Mouse (Mus musculus) liver, postnatal 0 days (tissue): ENCODE measurements around the gene Tmem51. TPM values are rescaled to one million over a fixed set of nuclear protein-coding genes. Genes with fewer than 3 reads are reported as not detected.

Experiments used
- ATAC-seq: fragments of 200-750 bp; cut with Nextera tagmentation; 2 replicates; pipeline ENCODE4 v1.8.0; 2017; ENCODE audit warnings: mild to moderate bottlenecking, moderate library complexity
- DNase-seq: peaks from one replicate; pipeline ENCODE4 v3.0.0-alpha.2; 2016
- H3K27ac ChIP-seq: fragments of 300-500 bp; sonication (generic); 2 replicates; pipeline ENCODE4 v1.5.1; 2014; ENCODE audit warnings: antibody characterized with exemption, moderate library complexity, mild to moderate bottlenecking, low read depth
- H3K27me3 ChIP-seq: fragments of 300-500 bp; sonication (generic); 2 replicates; pipeline ENCODE4 v1.6.1; 2014; ENCODE audit warnings: low read length, control low read depth, mixed read lengths; ENCODE audit not compliant: insufficient read depth
- H3K36me3 ChIP-seq: fragments of 300-500 bp; sonication (generic); replicated peaks from 2 replicates; pipeline ENCODE4 v1.6.1; 2014; ENCODE audit warnings: mild to moderate bottlenecking, control low read depth, low read length, moderate library complexity, mixed read lengths; ENCODE audit not compliant: insufficient read depth
- H3K4me1 ChIP-seq: fragments of 300-500 bp; sonication (generic); 2 replicates; pipeline ENCODE4 v1.6.1; 2014; ENCODE audit warnings: antibody characterized with exemption, mild to moderate bottlenecking, control low read depth; ENCODE audit not compliant: insufficient read depth
- H3K4me2 ChIP-seq: fragments of 300-500 bp; sonication (generic); 2 replicates; pipeline ENCODE4 v1.6.1; 2014; ENCODE audit warnings: low read depth, mild to moderate bottlenecking, low read length, moderate library complexity, mixed read lengths
- H3K4me3 ChIP-seq: fragments of 300-500 bp; sonication (generic); 2 replicates; pipeline ENCODE4 v1.5.1; 2014; ENCODE audit warnings: low read depth, low read length
- H3K9ac ChIP-seq: fragments of 300-500 bp; sonication (generic); replicated peaks from 2 replicates; pipeline ENCODE4 v1.6.1; 2014; ENCODE audit warnings: mild to moderate bottlenecking, moderate library complexity
- H3K9me3 ChIP-seq: fragments of 300-500 bp; sonication (generic); 2 replicates; pipeline ENCODE4 v1.6.1; 2016; ENCODE audit warnings: mild to moderate bottlenecking, control low read depth, low read length, mixed read lengths
- CTCF ChIP-seq: sonication (generic); IDR thresholded peaks from 2 replicates; pipeline ENCODE4 v1.5.1; 2016; ENCODE audit warnings: antibody characterized with exemption, low read depth
- EP300 ChIP-seq: IDR thresholded peaks from 2 replicates; pipeline ENCODE4 v1.6.1; 2016; ENCODE audit warnings: antibody characterized with exemption, low read depth, mild to moderate bottlenecking
- WGBS: fragments of 180-500 bp; shearing (Covaris S2); extraction: QIAGEN DNeasy Blood & Tissue Kit; methylation state at CpG from one replicate; pipeline ENCODE4 v1.1.7; 2014; ENCODE audit not compliant: insufficient replicate concordance; 5-methylcytosine and 5-hydroxymethylcytosine counted together
- polyA plus RNA-seq: library from polyadenylated mRNA; unstranded; fragments of >200 nt; fragmentation: Nextera tagmentation; extraction: Ambion mirVana; gene quantifications from 2 replicates; pipeline ENCODE4 v1.2.1, GENCODE M21; 2015

The Tmem51 gene
- polyA plus RNA-seq, 1 experiment from 2014 or later: 13.7 TPM

DNA sequence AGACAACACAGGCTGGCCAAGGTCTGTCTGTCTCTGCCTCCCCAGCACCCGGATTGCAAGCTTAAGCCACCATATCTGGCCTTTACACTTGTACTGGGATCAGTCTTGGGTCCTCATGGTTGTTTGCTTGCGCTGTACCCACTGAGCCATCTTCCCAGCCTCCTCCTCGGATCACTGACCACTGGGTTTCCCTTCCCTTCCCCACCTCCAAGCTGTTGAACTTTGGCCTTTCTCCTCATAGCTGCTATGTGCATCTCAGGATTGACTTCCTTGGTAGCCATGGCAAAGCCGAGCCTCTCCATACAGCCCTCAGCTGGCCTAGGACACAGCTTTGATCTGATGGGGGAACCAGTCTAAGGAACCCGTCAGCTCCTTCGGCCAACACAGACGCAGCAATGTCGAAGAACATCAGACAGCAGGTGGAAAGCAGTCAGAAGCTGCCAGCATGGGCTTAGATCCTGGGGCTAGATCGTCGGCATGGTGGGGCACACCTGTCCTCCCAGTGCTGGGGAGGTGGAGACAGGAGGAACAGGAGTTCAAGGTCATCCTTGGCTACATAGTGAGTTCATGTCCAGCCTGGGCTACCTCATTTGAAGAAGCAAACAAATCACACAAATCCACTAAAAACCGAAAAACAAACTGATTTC, 19.4 kb downstream of the Tmem51 start:
- TF ChIP-seq CTCF (no peak), EP300 (no peak)
- H3K4me2 ChIP-seq: no peak overlapping the region
- no peaks in the 10 kb centered on the region for H3K27me3 ChIP-seq
- H3K4me3 ChIP-seq: no peak overlapping the region
- peaks cover 46% of the 10 kb centered on the region for H3K4me1 ChIP-seq
- DNase-seq: no peak
- H3K27ac ChIP-seq: peak overlapping the region; percentile 44; the same call in 1 of the 2 replicates
- ATAC-seq: no peak
- no peaks in the 10 kb centered on the region for H3K36me3 ChIP-seq
- no peaks in the 10 kb centered on the region for H3K9me3 ChIP-seq
- H3K9ac ChIP-seq: no peak overlapping the region
- WGBS: 81% methylated on average over 11 of the region's 11 CpGs

DNA sequence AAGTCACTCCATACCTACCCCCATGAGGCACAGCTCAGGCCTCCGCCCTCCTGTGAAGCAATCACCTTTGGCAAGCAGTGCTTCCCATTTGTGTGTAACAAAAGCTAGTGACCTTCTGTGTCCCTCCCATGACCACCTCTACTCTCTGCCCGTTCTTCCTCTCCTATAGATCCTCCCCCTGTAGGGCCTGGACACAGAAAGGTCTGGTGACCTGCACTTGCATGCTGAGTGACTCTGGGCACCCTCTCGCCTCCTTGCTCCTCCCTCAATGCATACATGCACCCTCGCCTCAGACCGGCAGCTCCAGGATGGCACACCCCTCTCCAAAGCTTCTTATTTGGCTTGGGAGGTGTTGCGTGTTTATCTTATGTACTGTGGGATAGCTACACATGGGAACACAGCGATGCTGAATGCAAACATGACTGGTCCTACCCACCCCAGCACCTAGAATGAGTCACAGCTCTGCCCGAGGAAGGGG, 21.0 kb downstream of the Tmem51 start:
- DNase-seq (peak; percentile 77), ATAC-seq (peak; percentile 91)
- H3K27me3 ChIP-seq: no peaks in the 10 kb centered on the region
- no peaks in the 10 kb centered on the region for H3K36me3 ChIP-seq
- TF ChIP-seq EP300 (no peak), CTCF (no peak)
- H3K9ac ChIP-seq: no peak overlapping the region
- peak overlapping the region; percentile 70 for H3K27ac ChIP-seq
- H3K9me3 ChIP-seq: no peaks in the 10 kb centered on the region
- no peak overlapping the region for H3K4me3 ChIP-seq
- no peak overlapping the region for H3K4me2 ChIP-seq
- H3K4me1 ChIP-seq: peaks cover 40% of the 10 kb centered on the region
- WGBS: 54% methylated on average over 8 of the region's 8 CpGs

GRCm38 (mm10) chr4:142061485-142062240, 22.4 kb downstream of the Tmem51 start:
- no peak overlapping the region for H3K9ac ChIP-seq
- H3K4me2 ChIP-seq: no peak overlapping the region
- H3K27me3 ChIP-seq: no peaks in the 10 kb centered on the region
- no peaks in the 10 kb centered on the region for H3K9me3 ChIP-seq
- ATAC-seq (no peak), DNase-seq (no peak)
- H3K4me1 ChIP-seq: peaks cover 40% of the 10 kb centered on the region
- peak overlapping the region; percentile 55 for H3K27ac ChIP-seq
- TF ChIP-seq EP300 (no peak), CTCF (no peak)
- H3K36me3 ChIP-seq: no peaks in the 10 kb centered on the region
- 73% methylated on average over 23 of the region's 23 CpGs for WGBS
- no peak overlapping the region for H3K4me3 ChIP-seq

DNA sequence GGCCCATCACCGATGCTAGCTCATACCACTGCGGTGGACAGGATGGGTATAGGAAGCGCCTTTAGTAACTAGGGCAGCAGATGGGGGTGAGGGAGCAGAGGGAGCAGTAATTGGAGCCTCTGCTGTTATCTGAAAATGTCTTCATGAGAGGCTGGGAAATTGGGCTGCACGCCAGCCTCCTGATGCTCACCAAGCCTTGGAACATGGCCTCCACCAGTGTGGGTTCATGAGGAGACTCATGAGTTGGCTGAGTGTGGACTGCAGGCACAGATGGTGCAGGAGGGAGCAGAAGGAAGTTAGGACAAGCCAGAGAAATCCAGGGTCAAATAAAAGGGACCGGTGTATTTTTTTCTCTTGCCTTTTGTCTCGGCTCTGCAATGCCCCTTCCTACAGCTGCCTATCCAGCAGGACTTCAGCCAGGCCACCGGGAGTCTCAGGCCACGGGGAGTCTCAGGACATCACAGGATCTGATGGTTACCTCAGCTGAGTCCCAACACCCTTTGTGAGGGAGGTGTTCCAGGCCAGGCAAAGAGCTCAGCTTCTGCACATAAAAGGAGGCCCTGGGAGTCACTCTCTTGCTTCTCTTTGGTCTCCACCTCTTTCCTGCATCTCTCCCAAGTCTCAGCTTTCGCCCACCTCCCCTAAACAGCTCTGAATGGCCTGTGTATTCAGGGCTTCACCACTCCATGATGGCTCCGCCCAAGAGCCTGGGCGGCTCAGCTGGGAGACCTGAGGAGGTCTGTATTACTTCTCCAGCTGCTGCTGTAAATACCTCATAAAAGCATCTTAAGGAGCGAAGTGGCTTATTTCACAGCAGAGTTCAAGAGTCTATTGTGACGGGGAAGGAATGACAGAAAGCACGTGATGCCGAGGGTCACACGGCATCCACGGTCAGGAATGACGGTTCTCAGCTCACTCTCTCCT, 23.4 kb downstream of the Tmem51 start:
- H3K4me2 ChIP-seq: no peak overlapping the region
- TF ChIP-seq EP300 (no peak), CTCF (no peak)
- ATAC-seq: no peak
- H3K27me3 ChIP-seq: no peaks in the 10 kb centered on the region
- no peaks in the 10 kb centered on the region for H3K9me3 ChIP-seq
- no peak for DNase-seq
- no peak overlapping the region for H3K9ac ChIP-seq
- H3K36me3 ChIP-seq: no peaks in the 10 kb centered on the region
- H3K4me3 ChIP-seq: no peak overlapping the region
- H3K27ac ChIP-seq: peak overlapping the region; percentile 55; the same call in 1 of the 2 replicates
- 71% methylated on average over 18 of the region's 18 CpGs for WGBS
- peaks cover 37% of the 10 kb centered on the region for H3K4me1 ChIP-seq

- no peak overlapping the region for H3K4me2 ChIP-seq
- H3K9ac ChIP-seq: no peak overlapping the region
- TF ChIP-seq EP300 (no peak), CTCF (no peak)
- no peak overlapping the region for H3K27ac ChIP-seq
- H3K4me1 ChIP-seq: peaks cover 28% of the 10 kb centered on the region
- no peaks in the 10 kb centered on the region for H3K36me3 ChIP-seq
- ATAC-seq: no peak
- no peaks in the 10 kb centered on the region for H3K9me3 ChIP-seq
- no peak for DNase-seq
- no peaks in the 10 kb centered on the region for H3K27me3 ChIP-seq
- H3K4me3 ChIP-seq: no peak overlapping the region
- 81% methylated on average over 8 of the region's 8 CpGs for WGBS
Observed at GRCm38 (mm10) chr4:142059841-142060193, 24.3 kb downstream of the Tmem51 start.
